Mouse (Mus musculus): ENCODE data around the gene Ahdc1. TPM values are rescaled to one million over a fixed set of nuclear protein-coding genes. Genes with fewer than 3 reads are reported as not detected.

Gene Ahdc1
- total RNA-seq, 2 experiments from 2014 or later = 2.9 TPM; not detected in 1

- no peak for ATAC-seq (replicated peaks; ENCODE audit: low FRiP score, poor library complexity, severe bottlenecking)
These were observed 4.9 kb downstream of the Ahdc1 start for GRCm38 (mm10) chr4:133015710-133016651.

DNA sequence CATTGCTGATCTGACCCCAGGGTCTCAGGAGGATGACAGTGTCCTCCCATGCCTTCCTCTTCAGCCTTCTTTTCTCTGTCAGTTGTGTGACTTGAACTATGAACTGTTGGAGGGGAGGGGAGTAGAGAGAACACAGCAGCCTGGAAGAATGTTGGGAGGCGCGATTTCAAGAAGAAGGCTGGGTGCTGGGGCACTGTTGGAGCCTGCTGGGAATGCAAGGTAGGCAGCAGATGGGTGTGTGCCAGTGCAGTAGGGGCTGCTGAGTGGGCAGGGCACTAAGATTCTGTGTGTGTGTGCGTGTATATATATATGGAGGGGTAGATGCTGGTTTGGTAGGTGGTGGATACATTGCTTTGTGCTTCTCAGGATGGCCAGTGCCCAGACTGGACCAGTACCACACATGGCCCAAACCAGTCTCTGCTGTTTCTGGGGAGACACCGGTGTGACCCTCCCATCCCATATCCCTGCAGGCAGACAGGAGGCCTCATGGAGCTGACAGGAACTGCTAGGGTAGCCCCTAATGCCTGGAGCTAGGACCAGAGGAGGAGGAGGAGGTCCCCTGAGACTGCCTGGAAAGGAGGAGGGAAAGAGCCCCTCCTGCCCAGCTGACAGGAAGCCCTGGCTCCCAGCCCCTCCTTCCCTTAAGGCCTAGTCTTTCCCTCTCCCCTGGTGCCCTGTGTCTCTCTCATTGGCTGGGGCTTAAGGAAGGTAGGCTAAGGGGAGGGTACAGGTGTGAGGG lies 5.8 kb downstream of the Ahdc1 start:
- ATAC-seq (replicated peaks; ENCODE audit: low FRiP score, poor library complexity, severe bottlenecking) = no peak

DNA sequence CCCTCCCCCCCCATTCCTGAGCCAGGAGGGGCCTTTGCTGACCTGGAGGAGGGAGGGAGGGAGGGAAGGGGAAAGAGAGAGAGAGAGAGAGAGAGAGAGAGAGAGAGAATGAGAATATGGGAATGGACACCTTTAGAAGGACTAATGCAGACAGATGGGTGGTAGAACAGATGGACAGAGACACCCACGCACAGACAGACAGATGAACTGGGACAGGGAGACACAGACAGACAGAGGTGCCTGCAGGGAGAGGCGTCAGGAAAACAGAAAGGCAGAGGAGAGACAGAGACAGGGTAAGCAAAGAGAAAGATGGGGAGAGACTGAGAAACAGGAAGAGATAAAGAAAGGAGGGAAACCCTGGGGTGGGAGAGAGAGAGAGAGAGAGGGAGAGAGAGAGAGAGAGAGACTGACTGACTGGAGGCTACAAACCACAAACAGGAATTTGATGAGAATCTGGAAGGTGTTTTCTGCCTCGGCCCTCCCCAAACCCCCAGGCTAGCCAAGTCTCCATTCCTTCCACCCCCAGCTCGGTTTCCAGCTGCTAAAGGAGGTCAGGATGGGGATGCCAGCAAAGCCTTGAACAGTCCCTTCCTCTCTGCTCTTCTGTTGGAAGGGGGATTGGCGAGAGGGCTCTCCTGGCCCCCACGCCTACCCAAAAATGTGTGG lies 6.7 kb downstream of the Ahdc1 start:
- no peak for ATAC-seq (replicated peaks; ENCODE audit: low FRiP score, poor library complexity, severe bottlenecking)

DNA sequence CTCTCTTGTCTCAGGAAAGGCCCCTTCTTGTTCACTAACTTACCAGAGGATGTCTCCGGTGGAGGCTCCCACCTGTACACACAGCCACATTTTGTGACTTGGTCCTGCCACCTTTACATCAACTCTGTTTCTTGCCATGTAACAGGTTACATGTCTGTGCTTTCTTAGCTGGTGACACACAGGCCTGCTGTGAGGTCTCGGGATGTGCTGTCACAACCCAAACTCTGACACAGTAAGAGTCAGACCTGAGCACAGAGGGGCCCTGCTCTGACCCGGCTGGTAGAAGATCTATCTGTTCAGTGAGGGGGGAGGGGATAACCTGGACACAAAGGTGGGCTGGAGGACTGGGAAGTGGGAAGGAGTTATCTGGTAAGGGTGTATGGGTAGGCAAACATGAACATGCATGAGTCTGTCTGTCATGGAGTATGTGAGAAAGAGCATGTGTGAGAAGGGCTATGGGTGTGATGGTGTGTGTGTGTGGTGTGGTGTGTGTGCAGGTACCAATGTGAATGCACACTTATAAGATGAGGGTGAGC lies 7.3 kb downstream of the Ahdc1 start:
- no peak for ATAC-seq (replicated peaks; ENCODE audit: low FRiP score, poor library complexity, severe bottlenecking)

DNA sequence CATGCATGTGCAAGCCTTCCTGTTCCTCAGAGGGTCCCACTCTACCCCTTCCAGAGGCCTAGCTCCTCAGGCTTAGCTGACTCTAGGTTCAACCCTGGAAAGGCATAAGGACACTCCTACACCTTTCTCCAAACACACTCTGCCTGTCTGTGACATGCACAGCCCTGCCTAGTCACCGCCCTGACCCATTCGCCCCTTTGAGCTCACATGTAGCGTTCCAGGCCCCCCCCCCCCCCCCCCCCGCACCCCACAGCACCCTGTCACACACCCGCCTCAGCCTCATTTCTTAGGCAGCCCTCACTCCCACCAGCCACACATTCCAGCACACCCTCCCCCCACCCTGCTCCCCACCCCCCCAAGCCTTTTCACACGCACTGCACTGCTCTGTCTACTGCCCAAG lies 9.7 kb downstream of the Ahdc1 start:
- no peak for ATAC-seq (replicated peaks; ENCODE audit: low FRiP score, poor library complexity, severe bottlenecking)

- no peak for ATAC-seq (replicated peaks; ENCODE audit: low FRiP score, poor library complexity, severe bottlenecking)
These were observed 10.2 kb downstream of the Ahdc1 start for GRCm38 (mm10) chr4:133021181-133021671.

GRCm38 (mm10) chr4:133022217-133022616 lies 11.2 kb downstream of the Ahdc1 start:
- no peak for ATAC-seq (replicated peaks; ENCODE audit: low FRiP score, poor library complexity, severe bottlenecking)

- no peak for ATAC-seq (replicated peaks; ENCODE audit: low FRiP score, poor library complexity, severe bottlenecking)
These were observed 12.0 kb downstream of the Ahdc1 start for GRCm38 (mm10) chr4:133022954-133023635.

- ATAC-seq (replicated peaks; ENCODE audit: low FRiP score, poor library complexity, severe bottlenecking) = no peak
These were observed 12.6 kb downstream of the Ahdc1 start for GRCm38 (mm10) chr4:133023636-133024035.

GRCm38 (mm10) chr4:133024404-133024803 lies 13.3 kb downstream of the Ahdc1 start:
- no peak for ATAC-seq (replicated peaks; ENCODE audit: low FRiP score, poor library complexity, severe bottlenecking)

- no peak for ATAC-seq (replicated peaks; ENCODE audit: low FRiP score, poor library complexity, severe bottlenecking)
These were observed 14.1 kb downstream of the Ahdc1 start for GRCm38 (mm10) chr4:133024969-133025685.

DNA sequence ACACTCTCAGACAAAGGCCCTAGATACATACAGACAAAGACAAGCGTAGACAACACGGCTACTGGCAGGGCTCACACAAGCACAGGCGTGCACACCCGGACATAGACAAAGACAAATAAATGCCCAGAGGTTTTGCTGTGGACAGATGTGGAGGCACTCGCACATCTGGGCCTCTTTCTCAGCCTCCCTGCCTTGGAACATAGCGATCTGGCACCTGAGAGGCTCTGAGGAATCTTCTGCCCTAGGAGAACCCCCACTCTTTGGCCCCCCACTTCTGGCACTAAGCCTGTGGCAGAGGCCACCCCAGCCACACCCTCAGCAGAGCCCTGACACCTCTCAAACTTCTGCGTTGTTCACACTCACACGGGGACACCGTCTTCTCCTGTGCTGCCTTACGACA lies 15.2 kb downstream of the Ahdc1 start:
- no peak for ATAC-seq (replicated peaks; ENCODE audit: low FRiP score, poor library complexity, severe bottlenecking)

DNA sequence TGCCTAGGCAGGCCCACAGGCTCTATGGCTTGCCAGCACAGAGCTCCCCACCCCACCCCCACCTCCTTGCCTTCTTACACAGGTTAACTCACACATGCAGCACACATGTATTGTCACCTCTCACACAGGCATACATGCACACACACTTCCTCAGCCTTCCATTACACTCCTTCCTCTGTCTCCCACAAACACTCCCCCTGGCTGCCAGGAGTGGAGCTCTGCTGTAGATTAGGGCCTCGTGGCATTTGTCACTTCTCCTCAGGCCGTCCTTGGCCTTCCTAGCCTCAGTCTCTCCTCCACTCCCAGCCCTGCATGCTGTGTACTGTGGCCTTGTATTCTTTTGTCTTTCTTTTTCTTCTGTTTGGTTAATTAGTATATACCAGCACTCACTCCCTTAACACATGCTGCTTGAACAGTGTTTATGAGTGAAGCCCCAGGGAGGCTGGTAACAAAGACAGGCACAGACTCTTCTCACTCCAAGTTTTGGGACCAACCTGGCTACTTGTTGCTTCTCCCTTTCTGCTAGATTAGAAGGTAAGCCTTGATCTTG lies 15.8 kb downstream of the Ahdc1 start:
- ATAC-seq (replicated peaks; ENCODE audit: low FRiP score, poor library complexity, severe bottlenecking) = no peak

DNA sequence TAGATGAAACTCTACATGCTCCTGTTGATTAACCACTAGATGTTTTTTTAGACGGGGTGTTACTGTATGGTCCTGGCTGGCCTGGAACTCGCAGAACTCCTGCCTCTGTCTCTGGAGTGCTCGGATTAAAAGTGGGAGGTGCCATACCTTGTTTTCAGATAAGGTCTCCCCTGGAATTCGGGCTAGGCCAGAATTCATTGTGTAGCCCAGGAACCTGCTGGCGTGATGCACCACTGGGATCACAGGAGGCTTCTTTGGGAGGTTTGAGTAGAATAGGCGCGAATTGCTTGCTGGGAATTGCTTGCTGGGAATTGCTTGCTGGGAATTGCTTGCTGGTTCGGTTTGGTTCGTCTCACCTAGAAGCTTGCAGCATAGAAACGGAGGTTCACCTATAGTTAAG lies 16.7 kb downstream of the Ahdc1 start:
- ATAC-seq (replicated peaks; ENCODE audit: low FRiP score, poor library complexity, severe bottlenecking) = no peak

DNA sequence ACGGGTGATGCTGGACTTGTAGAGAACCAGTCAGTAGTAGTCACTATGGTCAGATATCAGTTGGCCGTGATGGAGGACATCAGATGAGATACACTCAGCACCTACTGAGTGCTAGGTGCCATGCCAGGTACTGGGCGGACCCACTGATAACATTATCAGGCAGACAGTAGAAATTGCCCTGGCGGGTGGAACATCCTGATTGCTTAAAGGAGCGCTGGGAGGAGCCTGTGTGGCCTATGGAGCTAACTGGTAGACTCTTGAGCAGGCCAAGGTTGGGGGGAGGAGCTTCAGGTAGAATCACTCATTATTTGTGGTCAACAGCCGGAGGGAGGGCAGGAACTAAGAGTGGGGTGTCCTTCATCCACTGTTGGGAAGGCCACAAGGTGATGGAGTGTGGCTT lies 17.1 kb downstream of the Ahdc1 start:
- ATAC-seq (replicated peaks; ENCODE audit: low FRiP score, poor library complexity, severe bottlenecking) = no peak

GRCm38 (mm10) chr4:133028875-133029274 lies 17.8 kb downstream of the Ahdc1 start:
- ATAC-seq (replicated peaks; ENCODE audit: low FRiP score, poor library complexity, severe bottlenecking) = no peak

GRCm38 (mm10) chr4:133032410-133033095 lies 21.5 kb downstream of the Ahdc1 start:
- ATAC-seq (replicated peaks; ENCODE audit: low FRiP score, poor library complexity, severe bottlenecking) = no peak

DNA sequence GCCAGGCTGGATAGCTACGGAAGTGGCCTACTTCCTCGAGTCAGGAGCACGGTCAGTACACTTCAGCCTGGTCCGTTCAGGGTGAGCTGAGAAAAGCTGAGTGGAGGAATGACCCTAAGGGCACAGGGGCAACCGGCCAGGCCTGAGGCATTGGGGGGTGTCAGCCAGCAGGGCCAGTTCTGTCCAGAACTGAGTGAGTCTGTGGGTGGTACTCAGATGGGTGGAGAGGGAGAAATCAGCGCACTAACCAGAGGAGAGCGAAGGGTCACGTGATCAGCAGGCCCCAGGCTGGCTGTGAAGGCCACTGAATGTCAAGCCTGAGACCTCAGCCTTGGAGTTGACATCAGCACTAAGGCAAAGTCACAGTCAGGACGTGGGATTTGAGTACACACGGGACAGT lies 23.4 kb downstream of the Ahdc1 start:
- ATAC-seq (replicated peaks; ENCODE audit: low FRiP score, poor library complexity, severe bottlenecking) = no peak
